Mouse (Mus musculus) hindlimb bud, embryonic 11.5 days (tissue): ENCODE measurements around the gene Copg2.
"Not testable (repeated sequence)": the region's sequence is repeated elsewhere in the genome, so short reads cannot be mapped to it uniquely, and the experiment has no call there.

Source experiments
- DNase-seq: peaks from one replicate; pipeline ENCODE4 v3.0.0-alpha.2; 2012; ENCODE audit warnings: low read depth, low spot score; ENCODE audit errors: extremely low spot score

Copg2 gene

DNA sequence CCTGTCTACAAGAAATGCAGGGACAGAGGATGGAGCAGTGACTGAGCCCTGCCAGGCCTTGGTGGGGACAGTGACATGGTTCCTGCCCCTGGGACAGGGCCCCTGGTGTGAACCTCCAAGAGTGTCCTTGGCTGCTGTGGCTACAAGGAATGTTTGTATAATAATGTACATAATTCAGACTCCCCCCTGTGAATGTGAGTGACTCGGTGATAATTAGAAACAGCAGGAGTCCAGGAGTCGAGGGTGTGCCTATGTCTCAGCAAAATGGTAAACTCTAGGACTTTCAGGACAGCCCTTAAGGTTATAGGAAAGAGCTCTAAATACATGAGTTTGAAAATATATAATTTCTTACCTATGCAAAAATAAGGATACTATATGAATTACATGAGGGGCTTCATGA lies 64.4 kb downstream of the Copg2 start:
- no peak for DNase-seq

DNA sequence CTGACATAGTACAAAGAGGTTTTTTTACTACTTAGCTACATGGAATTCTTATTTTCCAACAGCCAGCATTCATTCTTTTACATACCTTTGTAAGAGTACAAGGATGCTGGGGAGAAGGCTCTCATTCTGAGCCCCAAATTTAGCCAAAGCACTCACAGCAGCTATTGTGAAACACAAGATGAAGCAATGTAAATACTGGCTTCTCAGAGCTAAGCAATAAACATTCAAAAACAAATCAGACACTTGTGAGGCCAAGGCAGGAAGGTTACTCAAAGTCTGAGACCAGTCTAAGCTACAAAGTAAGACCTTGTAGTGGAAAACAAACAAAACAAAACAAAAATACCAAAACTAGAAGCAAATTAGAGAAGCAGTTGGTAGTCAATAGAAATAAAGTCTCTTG lies 83.0 kb downstream of the Copg2 start:
- no peak for DNase-seq

DNA sequence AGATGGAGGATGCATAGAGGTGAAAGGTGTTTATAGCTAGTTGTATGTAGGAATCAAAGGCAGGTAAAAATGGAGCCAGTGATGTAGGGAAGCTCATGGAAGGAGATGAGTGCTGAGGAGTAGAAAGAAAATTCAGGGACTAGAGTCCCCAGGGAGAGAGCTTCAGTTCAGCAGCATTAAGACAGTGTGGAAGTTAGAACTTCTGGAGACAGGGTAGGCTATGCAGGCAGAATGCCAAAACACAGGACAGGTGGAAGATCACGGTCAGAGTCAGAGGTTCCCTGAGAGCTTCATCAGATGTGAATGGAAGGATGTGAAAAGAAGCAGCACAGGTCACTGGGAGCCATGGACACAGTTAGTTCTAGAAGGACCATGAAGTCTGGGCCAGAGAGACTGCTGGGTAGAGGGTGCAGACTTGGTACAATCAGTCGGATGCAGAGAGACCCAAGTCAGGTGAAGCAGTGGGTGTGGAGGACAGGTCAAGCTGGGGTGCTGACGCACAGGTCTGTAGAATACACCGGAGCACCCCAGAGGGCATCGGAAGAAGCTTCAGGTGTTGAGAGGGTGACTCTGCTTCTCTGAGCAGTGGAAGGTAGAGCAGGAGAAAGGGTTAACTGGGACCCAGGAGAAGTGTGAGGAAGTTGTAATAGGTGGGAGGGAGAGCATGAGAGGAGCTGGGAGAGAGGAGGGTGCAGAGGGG lies 91.4 kb downstream of the Copg2 start:
- no peak for DNase-seq

DNA sequence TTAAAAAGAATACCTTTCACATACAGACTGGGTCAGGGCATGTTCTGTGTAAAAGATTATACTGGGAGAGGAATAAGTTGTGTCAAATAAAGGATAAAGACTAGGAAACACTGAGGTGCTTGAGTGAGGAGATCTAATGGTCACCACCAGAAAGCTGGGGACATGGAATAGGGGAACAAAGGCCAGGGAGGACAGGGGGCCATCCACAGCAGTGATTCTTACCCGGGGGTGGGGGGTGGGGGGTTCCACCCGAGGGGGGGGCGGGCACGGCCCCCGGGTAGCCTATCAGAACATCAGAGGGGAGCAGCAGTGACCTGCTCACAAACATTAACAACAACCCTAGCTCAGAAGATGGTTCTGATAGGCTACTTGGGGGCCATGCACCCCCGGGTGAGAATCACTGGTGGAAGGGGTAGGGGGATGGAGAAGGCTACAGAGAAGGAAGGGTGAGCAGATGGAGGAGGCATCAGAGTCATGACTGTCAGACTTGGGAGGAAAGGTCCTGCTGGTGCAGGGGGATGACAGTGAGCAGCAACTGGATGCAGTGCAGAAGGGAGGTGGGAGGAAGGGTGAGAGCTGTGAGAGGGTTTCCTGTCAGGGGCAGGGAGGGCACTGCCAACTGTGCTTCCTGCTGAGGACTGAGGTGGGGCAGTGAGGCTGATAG lies 92.1 kb downstream of the Copg2 start:
- DNase-seq = not testable (repeated sequence)

DNA sequence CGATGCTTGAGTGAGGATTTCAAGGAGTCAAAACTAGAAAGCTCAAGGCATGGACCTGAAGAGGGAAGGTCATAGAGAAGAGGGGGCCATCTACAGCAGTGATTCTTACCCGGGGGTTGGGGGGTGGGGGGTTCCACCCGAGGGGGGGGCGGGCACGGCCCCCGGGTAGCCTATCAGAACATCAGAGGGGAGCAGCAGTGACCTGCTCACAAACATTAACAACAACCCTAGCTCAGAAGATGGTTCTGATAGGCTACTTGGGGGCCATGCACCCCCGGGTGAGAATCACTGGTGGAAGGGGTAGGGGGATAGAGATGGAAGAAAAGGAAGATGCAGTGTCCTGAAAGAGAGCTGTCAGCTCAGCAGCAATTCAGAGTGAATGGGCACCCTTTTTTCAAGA lies 93.7 kb downstream of the Copg2 start:
- not testable (repeated sequence) for DNase-seq

DNA sequence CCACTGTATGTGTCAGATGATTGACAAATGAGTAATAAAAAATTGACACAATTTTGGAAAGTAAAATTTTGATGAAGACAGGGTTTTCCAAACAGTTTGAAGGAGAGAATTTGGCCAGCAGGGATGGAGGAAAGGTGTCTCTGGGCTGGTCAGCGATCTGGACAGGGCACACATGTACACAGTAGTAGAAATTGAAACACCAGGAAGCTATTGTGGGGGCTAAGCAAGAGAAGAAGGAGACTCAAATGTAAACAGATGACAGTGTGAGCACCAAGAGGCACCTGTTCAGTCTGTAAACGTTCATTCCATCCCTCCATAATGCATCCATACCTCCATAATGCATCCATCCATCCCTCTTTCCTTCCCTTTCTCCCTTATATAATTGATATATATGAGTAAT lies 145.4 kb downstream of the Copg2 start:
- no peak for DNase-seq

DNA sequence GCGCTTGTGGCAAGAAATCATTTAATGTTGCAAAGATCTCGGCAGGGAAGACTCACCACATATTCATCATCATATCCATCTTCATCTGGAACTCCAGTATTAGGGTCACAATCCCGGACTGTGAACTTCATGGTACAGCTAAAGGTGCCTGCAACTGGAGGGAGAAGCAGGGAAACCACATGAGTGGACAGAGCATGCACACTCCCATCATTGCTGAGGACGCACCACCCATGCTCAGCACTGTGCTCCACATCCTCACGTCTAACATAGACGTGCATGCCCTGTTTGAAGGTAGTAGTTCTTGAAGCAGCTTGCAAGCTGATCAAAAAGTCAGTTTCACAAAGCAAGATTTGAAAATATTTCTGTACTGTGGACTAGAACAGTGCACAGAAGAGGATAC lies 146.1 kb downstream of the Copg2 start:
- DNase-seq = no peak

DNA sequence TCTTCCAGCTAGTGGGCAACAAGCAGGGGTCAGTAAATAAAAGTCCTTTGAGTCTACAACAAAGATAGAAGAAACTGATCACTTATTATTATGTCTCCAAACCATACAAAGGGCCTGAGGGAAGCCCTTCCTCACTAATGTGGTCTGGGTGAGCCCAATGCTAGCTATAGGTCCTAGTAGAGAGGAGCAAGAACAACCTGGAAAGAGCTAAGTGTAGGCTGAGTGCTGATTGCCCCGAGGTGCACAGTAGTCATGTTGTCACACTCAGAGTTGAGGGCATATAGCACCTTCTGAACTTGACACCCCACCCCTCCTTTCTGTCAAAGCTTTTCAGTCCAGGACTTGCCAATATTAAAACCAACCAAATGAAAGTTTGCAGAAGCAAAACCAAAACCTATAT lies 146.7 kb downstream of the Copg2 start:
- no peak for DNase-seq

DNA sequence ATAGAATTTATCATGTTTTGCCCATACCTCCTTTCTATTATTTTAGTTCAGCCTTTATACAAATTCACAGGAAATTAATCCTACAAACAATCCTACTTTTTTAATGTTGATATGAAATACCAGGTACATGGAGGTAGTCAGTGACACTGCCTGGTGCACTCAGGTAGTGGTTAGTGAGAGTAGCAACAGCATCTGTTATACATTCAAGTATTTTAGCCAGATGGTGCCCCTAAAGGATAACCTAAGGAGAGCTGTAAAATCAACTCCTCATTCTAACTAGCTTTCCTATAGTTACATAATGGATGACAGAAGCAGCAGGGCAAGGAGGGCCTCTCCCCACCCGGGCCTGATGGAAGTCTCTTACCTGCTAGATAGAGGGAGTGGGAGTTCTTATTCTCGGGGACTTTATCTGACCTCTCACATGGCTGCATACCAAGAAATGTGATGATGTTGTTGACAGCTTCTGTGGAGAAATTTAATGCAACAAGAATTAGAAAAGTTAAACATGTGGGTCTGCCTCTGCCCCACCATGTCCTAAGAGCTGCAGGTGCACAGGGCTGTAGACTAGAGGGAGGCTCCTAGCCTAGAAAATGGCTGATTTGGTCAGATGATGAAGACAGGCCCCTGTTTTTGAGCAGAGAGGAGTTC lies 147.4 kb downstream of the Copg2 start:
- DNase-seq = no peak

DNA sequence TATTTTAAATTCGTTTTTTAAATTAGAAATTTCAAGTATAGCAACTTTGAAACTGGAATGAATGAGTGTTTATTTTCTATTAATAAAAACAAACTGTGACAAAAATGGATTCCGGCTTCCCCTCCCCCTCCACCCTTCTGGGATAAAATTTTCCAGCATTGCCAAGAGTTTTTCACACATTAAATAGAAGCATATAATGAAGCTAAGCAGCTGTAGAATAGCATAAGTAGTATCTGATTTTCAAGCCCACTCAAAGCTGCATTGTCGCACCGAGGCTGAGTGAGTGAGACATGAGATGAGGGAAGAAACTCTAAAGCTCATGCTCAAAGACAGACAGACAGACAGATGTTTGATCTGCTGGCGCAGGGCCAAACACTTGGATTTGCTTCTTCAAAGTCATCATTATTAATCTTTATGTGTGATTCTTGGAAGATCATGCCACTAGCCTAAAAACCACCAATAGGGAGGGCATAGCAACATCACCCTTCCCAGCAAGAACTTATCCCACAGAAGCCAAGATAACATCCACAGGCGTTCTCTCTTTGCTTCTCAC lies 148.2 kb downstream of the Copg2 start:
- no peak for DNase-seq

DNA sequence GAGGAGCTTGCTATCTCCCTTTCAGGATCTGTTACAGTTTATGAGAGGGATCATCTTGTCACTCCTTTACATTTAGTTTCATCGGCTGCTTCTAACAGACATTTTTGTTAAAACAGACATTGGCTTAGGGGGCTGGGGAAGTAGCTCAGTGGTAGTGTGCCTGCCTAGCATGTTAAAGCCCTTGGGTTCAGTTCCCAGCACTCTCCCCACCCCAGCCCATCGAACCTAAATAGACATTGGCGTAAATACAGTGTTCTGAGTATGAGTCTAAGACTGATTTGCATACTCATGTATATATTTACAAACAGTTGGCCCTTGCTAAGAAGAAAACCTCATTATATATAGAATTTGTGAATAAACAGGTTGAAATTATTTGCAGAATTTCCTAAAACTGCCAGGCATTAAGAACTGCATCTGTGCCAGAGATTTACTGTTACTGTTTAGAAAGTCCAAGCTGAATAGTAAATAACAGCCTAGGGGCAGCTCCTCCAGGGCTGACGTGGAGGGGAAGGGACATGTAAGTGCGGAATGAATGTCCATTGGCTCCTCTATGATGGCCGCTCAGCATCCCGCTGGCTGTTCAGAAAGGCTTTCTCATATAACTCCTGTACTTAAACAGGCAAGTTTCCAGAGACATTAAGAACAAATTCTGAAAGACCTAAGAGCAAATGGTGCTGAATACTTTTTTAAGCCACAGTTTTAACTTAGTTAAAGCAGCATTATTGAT lies 148.8 kb downstream of the Copg2 start:
- no peak for DNase-seq

DNA sequence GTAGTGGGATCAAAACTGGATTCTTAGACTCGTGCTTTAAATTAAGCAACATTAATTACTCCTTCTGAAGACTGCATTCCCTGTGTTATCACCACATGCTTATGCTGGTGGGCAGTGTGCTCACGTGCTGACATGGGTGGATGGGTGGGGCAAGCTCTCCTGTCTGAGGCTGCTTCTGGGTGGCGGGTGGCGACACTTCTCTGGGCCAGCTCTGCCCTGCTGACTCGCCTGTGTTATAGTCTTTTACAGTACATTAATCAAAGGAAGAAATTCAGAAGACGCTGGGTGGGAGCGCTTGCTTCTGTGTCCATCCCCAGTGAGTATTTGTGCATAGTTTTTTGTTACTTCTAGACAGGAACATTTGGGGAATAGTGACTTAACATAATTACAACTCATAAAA lies 151.0 kb downstream of the Copg2 start:
- no peak for DNase-seq

DNA sequence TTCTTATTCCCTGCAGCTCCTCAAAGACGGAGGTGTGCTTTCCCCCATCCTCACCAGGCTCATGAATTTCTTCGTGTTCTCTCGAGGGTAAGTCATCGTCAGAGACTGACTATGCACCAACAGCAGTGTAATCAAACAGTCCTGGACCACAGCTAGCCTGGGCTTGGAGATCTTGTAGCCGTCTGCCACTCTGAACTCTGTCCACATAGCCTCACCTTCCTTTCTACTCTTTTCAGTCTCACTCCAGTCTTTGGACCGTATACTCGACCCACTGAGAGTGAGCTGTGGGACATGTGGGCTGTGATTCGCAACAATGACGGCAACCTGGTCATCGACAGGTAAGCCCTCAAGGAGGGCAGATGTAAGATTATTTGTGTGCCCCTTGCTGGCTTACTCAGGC lies 151.7 kb downstream of the Copg2 start:
- DNase-seq = no peak

DNA sequence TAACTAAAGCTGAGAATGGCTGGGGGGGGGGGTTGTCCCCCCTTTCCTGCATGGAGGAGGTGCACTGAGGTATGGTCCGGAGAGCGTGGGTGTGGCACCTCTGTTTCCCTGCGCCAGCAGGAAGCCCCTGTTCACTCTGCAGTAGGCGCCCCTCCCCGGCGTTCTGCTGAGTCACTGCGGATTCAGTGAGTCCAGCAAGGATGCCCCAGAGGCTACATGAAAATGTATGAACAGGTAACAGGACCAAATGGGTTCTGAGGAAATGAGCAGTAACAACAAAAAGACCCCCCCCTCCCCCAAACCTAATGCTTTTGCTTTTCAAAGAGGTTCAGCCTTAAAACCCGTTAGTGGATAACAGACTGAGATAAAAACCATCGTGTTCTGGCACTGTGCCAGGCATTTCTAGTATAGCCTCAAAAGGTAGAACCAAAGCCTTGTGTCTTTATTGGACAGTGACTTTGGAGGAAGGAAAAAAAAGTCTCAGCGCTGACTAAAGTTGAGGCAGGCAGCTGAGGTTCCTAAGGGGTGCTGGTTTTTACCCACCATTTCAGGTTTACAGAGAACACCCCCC lies 157.3 kb downstream of the Copg2 start:
- DNase-seq = no peak

DNA sequence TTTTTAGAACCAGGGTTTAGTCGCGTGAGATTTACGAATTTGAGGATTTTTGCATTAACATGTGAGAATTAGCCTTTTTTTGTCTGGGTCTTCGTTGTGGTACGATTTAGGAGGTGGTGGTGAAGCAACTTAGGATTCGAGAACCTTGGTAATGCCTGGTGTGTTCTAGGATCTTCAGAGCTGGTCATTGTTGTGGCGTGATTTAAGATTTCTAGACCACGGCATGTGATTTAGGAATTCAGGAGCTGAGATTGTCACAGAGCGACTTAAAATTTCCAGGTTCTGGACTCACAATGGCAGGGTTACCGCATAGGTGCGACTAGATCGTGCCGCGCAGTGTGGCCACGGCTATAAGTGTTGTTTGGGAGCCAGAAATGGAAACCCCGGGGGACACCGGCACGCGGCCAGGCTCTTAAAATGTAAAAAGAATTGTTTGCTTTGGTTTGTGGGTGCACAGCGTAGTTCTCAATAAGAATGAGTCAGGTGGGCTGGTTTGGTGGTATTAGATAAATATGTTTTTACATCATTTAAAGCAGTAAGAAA lies 158.1 kb downstream of the Copg2 start:
- DNase-seq = no peak

DNA sequence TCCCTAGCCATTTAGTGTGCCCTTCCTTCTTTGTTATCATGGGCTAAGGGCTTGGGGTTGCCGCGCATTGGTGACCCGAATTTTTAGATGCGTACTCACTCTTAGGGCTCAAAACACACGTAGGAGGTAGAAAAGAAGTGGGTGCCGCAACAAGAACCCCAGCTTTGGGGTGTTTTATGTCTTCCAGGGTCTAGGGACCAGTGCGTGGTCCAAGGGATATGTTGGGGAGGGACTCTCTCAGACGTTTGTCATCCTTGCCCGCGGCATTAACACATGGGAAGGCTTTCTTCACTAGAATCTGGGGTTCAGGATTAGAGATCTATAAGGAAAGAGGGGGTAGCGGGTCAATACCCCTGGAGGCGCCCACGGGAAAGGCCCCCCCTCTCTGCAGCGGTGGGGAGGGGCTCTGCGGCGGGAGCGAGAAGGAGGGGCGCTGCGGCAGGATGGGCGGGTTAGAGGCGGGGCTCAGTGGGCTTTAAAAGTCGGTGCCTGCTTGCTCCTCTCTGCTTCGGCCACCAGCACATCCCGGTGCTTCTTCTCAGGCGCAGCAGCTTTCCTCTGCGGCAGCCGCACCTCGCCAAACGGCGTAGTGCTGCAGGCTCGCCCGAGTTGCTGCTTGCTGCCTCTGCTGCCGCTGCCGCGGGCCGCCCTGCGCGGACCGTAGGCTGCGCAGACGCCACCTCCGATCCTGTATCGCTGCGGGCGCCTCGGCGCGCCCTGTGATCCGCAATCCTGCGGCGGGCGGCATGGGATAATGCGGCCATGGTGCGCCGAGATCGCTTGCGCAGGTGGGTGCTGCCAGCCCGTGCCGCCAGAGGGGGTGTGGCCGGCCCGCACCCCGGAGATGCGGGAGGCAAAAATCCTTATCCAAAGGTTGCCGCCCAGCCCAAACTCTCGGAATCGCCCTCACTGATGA lies 158.8 kb downstream of the Copg2 start:
- DNase-seq = no peak

DNA sequence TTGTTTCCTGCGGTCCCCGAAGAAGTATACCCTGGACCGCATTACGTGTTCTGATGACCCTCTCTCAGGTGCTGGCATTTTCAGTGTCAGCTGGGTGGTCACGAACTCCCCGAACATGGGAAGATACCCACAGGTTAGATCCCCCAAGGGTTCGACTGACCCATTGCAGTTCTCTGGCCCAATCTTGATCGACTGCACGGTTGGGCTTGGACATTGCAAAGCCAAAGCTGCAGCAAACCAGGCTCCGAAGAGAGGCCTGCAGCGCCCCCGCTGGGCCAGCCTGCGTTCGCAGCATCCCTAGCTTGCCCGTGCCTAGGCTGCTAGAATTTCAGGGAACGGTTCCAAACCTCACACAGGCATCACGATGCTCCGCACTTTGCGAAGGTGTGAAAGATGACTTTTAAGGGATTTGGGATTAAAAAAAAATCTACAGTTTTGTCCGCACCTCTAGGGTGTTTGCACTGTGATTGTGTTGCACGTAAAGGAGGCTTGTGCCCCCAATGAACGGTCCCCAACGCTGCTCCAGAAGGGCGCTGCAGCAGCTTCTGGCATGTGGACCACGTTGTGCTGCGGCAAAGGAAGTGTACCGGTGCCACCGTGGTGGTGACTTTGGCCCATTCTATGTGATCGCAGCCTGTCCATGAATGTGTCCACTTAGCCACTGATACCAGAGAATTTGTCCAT lies 159.6 kb downstream of the Copg2 start:
- DNase-seq = no peak

DNA sequence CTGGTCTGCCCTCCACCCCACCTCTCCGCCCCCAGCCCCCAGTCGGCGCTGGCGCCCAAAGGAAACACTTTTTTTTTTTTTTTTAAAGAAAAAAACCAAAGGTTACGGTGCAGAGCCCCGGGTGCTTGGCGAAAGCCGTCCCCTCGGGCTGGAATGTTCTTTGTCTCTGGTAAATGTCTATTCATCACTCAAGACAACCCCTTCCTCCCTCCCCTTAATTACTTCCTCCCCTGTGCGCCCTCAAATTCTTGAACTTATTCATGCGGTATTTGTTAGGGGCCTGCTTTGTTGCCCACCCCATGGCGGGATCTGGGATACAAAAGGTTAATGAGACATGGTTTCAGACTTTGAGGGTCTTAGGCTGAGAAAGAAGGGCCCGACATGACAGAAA lies 160.2 kb downstream of the Copg2 start:
- no peak for DNase-seq

DNA sequence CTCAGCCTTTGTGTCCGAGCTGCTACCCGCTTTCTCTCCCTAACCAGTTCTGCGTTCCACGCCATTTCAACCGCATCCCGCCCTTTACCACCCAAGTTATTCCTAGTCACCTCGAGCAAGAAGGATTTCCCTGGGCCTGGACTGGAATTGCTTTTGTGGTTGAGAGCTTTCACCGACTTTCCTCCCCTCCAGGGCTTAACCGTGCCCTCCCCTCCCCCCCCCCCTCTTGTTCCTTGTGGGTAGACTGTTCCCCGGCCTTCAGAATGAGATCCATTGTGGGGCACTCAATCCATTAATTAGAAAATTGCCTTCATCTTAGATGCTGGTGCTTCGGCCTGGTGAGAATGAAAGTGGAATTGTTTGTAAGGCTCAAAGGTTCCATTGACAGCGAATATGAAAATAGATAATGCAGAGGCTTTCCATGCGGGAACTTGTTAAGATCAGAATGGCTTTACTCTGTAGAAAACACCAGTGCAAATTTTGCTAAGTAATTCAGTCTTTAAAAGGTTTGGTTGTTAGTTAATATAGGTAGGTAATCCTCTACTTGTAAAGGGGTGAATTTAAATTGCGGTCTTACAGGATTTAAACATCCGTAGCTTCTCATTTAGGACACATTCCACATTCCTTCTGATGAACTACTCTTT lies 160.7 kb downstream of the Copg2 start:
- no peak for DNase-seq
